Mouse (Mus musculus): ENCODE measurements around the gene Ubb. TPM values are rescaled to one million over a fixed set of nuclear protein-coding genes. Genes with fewer than 3 reads are reported as not detected.

Gene Ubb
- polyA plus RNA-seq, 1 experiment: 2,028 TPM

DNA sequence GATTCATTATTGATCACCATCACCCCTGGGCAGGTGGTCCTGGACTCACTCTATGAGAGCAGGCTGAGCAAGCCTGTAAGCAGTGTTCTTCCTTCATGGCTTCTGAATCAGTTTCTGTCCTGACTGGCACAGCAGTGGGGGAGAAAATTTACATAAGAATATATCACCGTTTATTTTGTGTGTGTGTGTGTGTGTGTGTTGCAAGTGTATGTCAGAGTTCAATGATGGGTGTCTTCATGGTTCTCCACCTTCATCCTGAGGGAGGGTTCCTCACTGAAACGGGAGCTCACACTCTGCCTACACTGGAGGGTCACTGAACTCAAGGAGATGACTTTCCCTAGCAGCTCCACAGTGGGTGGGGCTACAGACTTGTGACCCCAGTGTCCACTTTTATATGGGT is 10.0 kb upstream of the Ubb start:
- Histone ChIP-seq H3K79me2 (ENCODE audit: control insufficient read depth, insufficient read depth) (no peaks in the 10 kb centered on the region), H3ac (ENCODE audit: control insufficient read depth, insufficient read length) (no peak overlapping the region), H3K4me3 (no peak overlapping the region), H3K36me3 (ENCODE audit: control insufficient read depth, insufficient read depth) (no peaks in the 10 kb centered on the region), H3K27me3 (ENCODE audit: control insufficient read depth, insufficient read depth, insufficient read length) (no peaks in the 10 kb centered on the region), H3K4me2 (ENCODE audit: low read depth) (no peak overlapping the region)
- TF ChIP-seq MAX (IDR thresholded peaks at IDR 0.05; ENCODE audit: low read depth) (no peak), POLR2A (IDR thresholded peaks at IDR 0.05; ENCODE audit: insufficient read length, low read depth) (no peak), TCF3 (IDR thresholded peaks at IDR 0.05; ENCODE audit: insufficient read length, low read depth) (no peak), USF1 (IDR thresholded peaks at IDR 0.05; ENCODE audit: low read depth) (no peak), REST (IDR thresholded peaks at IDR 0.05; ENCODE audit: insufficient read depth, insufficient read length) (no peak), POLR2AphosphoS2 (IDR thresholded peaks at IDR 0.05; ENCODE audit: insufficient read length, low read depth) (no peak), MYOG (IDR thresholded peaks at IDR 0.05; ENCODE audit: control insufficient read depth in 1 of 3, insufficient read depth in 1 of 3, insufficient read length in 2 of 3, low read depth in 2 of 3) (no peak), MYOD1 (IDR thresholded peaks at IDR 0.05; ENCODE audit: control insufficient read depth in 1 of 3, insufficient read length in 2 of 3, low read depth in 2 of 3) (no peak), TCF12 (IDR thresholded peaks at IDR 0.05; ENCODE audit: insufficient read depth, poor library complexity, severe bottlenecking) (no peak), CEBPB (IDR thresholded peaks at IDR 0.05; ENCODE audit: insufficient read depth, poor library complexity, severe bottlenecking) (no peak), E2F4 (IDR thresholded peaks at IDR 0.05; ENCODE audit: insufficient read depth) (no peak), SRF (IDR thresholded peaks at IDR 0.05; ENCODE audit: control insufficient read depth, insufficient read length, low read depth) (no peak)

DNA sequence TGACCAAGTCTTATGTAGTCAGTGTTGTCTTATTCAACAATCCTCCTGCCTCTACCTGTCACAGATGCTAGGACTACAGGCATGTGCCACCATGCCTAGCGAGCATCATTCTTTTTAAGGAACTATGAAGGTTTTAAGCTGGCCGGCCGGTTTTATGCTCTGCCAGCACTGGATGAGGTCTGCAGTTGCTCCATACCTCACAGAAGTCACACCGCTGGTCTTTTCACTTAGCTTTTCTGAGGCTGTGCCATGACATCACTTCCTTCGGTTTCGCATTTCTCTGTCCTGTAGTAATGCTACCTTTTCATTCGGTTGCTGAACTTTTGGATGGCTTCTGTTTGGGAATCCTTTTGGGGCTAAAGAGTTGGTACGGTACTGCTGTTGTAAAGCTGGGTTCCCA is 9.4 kb upstream of the Ubb start:
- Histone ChIP-seq H3K4me3 (no peak overlapping the region), H3K79me2 (ENCODE audit: control insufficient read depth, insufficient read depth) (no peaks in the 10 kb centered on the region), H3K4me2 (ENCODE audit: low read depth) (no peak overlapping the region), H3K36me3 (ENCODE audit: control insufficient read depth, insufficient read depth) (no peaks in the 10 kb centered on the region), H3K27me3 (ENCODE audit: control insufficient read depth, insufficient read depth, insufficient read length) (no peaks in the 10 kb centered on the region), H3ac (ENCODE audit: control insufficient read depth, insufficient read length) (no peak overlapping the region)
- TF ChIP-seq MAX (IDR thresholded peaks at IDR 0.05; ENCODE audit: low read depth) (no peak), USF1 (IDR thresholded peaks at IDR 0.05; ENCODE audit: low read depth) (no peak), SRF (IDR thresholded peaks at IDR 0.05; ENCODE audit: control insufficient read depth, insufficient read length, low read depth) (no peak), TCF12 (IDR thresholded peaks at IDR 0.05; ENCODE audit: insufficient read depth, poor library complexity, severe bottlenecking) (no peak), MYOD1 (IDR thresholded peaks at IDR 0.05; ENCODE audit: control insufficient read depth in 1 of 3, insufficient read length in 2 of 3, low read depth in 2 of 3) (no peak), POLR2A (IDR thresholded peaks at IDR 0.05; ENCODE audit: insufficient read length, low read depth) (no peak), POLR2AphosphoS2 (IDR thresholded peaks at IDR 0.05; ENCODE audit: insufficient read length, low read depth) (no peak), E2F4 (IDR thresholded peaks at IDR 0.05; ENCODE audit: insufficient read depth) (no peak), CEBPB (IDR thresholded peaks at IDR 0.05; ENCODE audit: insufficient read depth, poor library complexity, severe bottlenecking) (no peak), MYOG (IDR thresholded peaks at IDR 0.05; ENCODE audit: control insufficient read depth in 1 of 3, insufficient read depth in 1 of 3, insufficient read length in 2 of 3, low read depth in 2 of 3) (no peak), TCF3 (IDR thresholded peaks at IDR 0.05; ENCODE audit: insufficient read length, low read depth) (no peak), REST (IDR thresholded peaks at IDR 0.05; ENCODE audit: insufficient read depth, insufficient read length) (no peak)

DNA sequence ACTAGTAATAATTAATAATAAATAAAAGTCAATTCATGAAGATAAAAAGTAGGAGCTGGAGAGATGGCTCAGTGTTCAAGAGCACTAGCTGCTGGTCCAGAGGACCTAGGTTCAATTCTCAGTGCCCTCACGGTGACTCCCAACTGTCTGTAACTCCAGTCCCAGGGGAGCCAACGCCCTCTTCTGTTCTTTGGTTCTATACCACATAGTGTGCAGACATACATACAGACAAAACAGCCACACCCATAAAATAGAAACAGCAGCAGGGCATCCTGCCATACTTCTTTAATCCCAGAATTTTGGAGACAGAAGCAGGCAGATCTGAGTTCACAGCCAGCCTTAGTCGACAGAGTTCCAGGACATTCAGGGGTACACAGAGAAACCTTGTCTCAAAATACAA is 7.0 kb upstream of the Ubb start:
- Histone ChIP-seq H3K36me3 (ENCODE audit: control insufficient read depth, insufficient read depth) (no peaks in the 10 kb centered on the region), H3ac (ENCODE audit: control insufficient read depth, insufficient read length) (no peak overlapping the region), H3K4me3 (no peak overlapping the region), H3K79me2 (ENCODE audit: control insufficient read depth, insufficient read depth) (no peaks in the 10 kb centered on the region), H3K4me2 (ENCODE audit: low read depth) (no peak overlapping the region), H3K27me3 (ENCODE audit: control insufficient read depth, insufficient read depth, insufficient read length) (no peaks in the 10 kb centered on the region)
- TF ChIP-seq SRF (IDR thresholded peaks at IDR 0.05; ENCODE audit: control insufficient read depth, insufficient read length, low read depth) (no peak), TCF3 (IDR thresholded peaks at IDR 0.05; ENCODE audit: insufficient read length, low read depth) (no peak), MAX (IDR thresholded peaks at IDR 0.05; ENCODE audit: low read depth) (no peak), MYOD1 (IDR thresholded peaks at IDR 0.05; ENCODE audit: control insufficient read depth in 1 of 3, insufficient read length in 2 of 3, low read depth in 2 of 3) (no peak), POLR2AphosphoS2 (IDR thresholded peaks at IDR 0.05; ENCODE audit: insufficient read length, low read depth) (no peak), USF1 (IDR thresholded peaks at IDR 0.05; ENCODE audit: low read depth) (no peak), TCF12 (IDR thresholded peaks at IDR 0.05; ENCODE audit: insufficient read depth, poor library complexity, severe bottlenecking) (no peak)

DNA sequence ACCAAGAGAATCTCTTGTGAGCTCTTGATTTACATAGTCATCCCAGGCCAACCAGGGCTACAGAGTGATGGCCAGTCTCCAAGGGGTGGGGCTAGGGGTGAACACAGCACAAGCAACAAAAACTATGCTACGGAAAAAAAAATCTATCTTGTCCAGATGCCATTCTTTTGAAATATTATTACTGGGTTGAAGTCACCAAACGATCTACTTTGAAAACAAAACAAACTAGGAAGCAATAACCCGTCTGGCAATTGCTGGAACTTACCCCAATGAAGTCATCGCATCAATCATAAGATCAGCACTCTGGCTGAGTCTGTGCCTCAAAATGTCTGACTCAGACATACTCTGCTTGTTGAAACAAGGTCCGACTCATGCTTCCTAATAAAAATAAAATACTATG is 1.2 kb upstream of the Ubb start:
- Histone ChIP-seq H3K27me3 (ENCODE audit: control insufficient read depth, insufficient read depth, insufficient read length) (no peaks in the 10 kb centered on the region), H3K79me2 (ENCODE audit: control insufficient read depth, insufficient read depth) (peaks cover 32% of the 10 kb centered on the region), H3K4me2 (ENCODE audit: low read depth) (peak overlapping the region; percentile 98), H3K36me3 (ENCODE audit: control insufficient read depth, insufficient read depth) (peaks cover 17% of the 10 kb centered on the region), H3ac (ENCODE audit: control insufficient read depth, insufficient read length) (peak overlapping the region; percentile 50), H3K4me3 (peak overlapping the region; percentile 50)
- TF ChIP-seq POLR2AphosphoS2 (IDR thresholded peaks at IDR 0.05; ENCODE audit: insufficient read length, low read depth) (no peak), USF1 (IDR thresholded peaks at IDR 0.05; ENCODE audit: low read depth) (no peak), TCF3 (IDR thresholded peaks at IDR 0.05; ENCODE audit: insufficient read length, low read depth) (no peak), MYOG (IDR thresholded peaks at IDR 0.05; ENCODE audit: control insufficient read depth in 1 of 3, insufficient read depth in 1 of 3, insufficient read length in 2 of 3, low read depth in 2 of 3) (no peak), MYOD1 (IDR thresholded peaks at IDR 0.05; ENCODE audit: control insufficient read depth in 1 of 3, insufficient read length in 2 of 3, low read depth in 2 of 3) (no peak), SRF (IDR thresholded peaks at IDR 0.05; ENCODE audit: control insufficient read depth, insufficient read length, low read depth) (no peak), REST (IDR thresholded peaks at IDR 0.05; ENCODE audit: insufficient read depth, insufficient read length) (no peak), E2F4 (IDR thresholded peaks at IDR 0.05; ENCODE audit: insufficient read depth) (no peak), CEBPB (IDR thresholded peaks at IDR 0.05; ENCODE audit: insufficient read depth, poor library complexity, severe bottlenecking) (no peak), MAX (IDR thresholded peaks at IDR 0.05; ENCODE audit: low read depth) (no peak), TCF12 (IDR thresholded peaks at IDR 0.05; ENCODE audit: insufficient read depth, poor library complexity, severe bottlenecking) (no peak), POLR2A (IDR thresholded peaks at IDR 0.05; ENCODE audit: insufficient read length, low read depth) (no peak)
